In genomic region chr5:125159804-125160405, GRCm38 (mm10) we compare ENCODE assay signal across 7 mouse cellular contexts. TPM values are rescaled to one million over a fixed set of nuclear protein-coding genes. Genes with fewer than 3 reads are reported as not detected.
DNase-seq lines count a peak whose midpoint lies in the region; ATAC-seq lines count a peak whose summit lies in the region.

No protein-coding gene starts in this region.

- no peak overlapping the region for H3K9ac ChIP-seq in kidney, embryonic 15.5 days
- peak overlapping the region; percentile 20 for H3K9ac ChIP-seq in intestine, embryonic 15.5 days
- peak overlapping the region; percentile 32 for H3K9ac ChIP-seq in neural tube, embryonic 15.5 days (replicated peaks)

- no peak overlapping the region for H3K4me3 ChIP-seq in kidney, embryonic 15.5 days (replicated peaks)
- H3K4me3 ChIP-seq in forebrain, embryonic 10.5 days, result peak overlapping the region; percentile 35
- no peak overlapping the region for H3K4me3 ChIP-seq in intestine, embryonic 15.5 days (replicated peaks)
- H3K4me3 ChIP-seq in neural tube, embryonic 15.5 days (replicated peaks), result no peak overlapping the region

- H3K27me3 ChIP-seq in kidney, embryonic 15.5 days, result no peaks in the 10 kb centered on the region
- no peaks in the 10 kb centered on the region for H3K27me3 ChIP-seq in forebrain, embryonic 10.5 days (ENCODE audit: poor library complexity, severe bottlenecking)
- no peaks in the 10 kb centered on the region for H3K27me3 ChIP-seq in intestine, embryonic 15.5 days (replicated peaks)
- H3K27me3 ChIP-seq in neural tube, embryonic 15.5 days (replicated peaks), result no peaks in the 10 kb centered on the region

- no peak for DNase-seq in kidney, adult 9 months
- DNase-seq in forebrain, embryonic 10.5 days (ENCODE audit: extremely low spot score, low spot score), result no peak
- no peak for DNase-seq in frontal cortex, postnatal 14 days (ENCODE audit: low spot score in 2 of 2)
- no peak for DNase-seq in right cerebral cortex, postnatal 4 days

- H3K4me1 ChIP-seq in kidney, embryonic 15.5 days, result peaks cover 99% of the 10 kb centered on the region
- peaks cover 94% of the 10 kb centered on the region for H3K4me1 ChIP-seq in forebrain, embryonic 10.5 days
- peaks cover 85% of the 10 kb centered on the region for H3K4me1 ChIP-seq in intestine, embryonic 15.5 days (replicated peaks)
- peaks cover 92% of the 10 kb centered on the region for H3K4me1 ChIP-seq in neural tube, embryonic 15.5 days

- ATAC-seq in kidney, embryonic 15.5 days (replicated peaks; ENCODE audit: low FRiP score), result no peak
- 0 out of 2 replicates have a peak, but pooled peaks have one; percentile 0 for ATAC-seq in intestine, embryonic 15.5 days
- ATAC-seq in neural tube, embryonic 15.5 days (ENCODE audit: low FRiP score), result no peak

- H3K27ac ChIP-seq in kidney, embryonic 15.5 days, result peak overlapping the region; percentile 86
- peak overlapping the region; percentile 86 for H3K27ac ChIP-seq in forebrain, embryonic 10.5 days
- peak overlapping the region; percentile 86 for H3K27ac ChIP-seq in intestine, embryonic 15.5 days
- H3K27ac ChIP-seq in neural tube, embryonic 15.5 days (replicated peaks), result peak overlapping the region; percentile 89

- H3K36me3 ChIP-seq in kidney, embryonic 15.5 days, result no peaks in the 10 kb centered on the region
- H3K36me3 ChIP-seq in forebrain, embryonic 10.5 days (replicated peaks), result peaks cover 5% of the 10 kb centered on the region
- no peaks in the 10 kb centered on the region for H3K36me3 ChIP-seq in intestine, embryonic 15.5 days
- no peaks in the 10 kb centered on the region for H3K36me3 ChIP-seq in neural tube, embryonic 15.5 days

- 31% methylated on average over 14 of the region's 14 CpGs for WGBS in kidney, embryonic 15.5 days
- WGBS in forebrain, embryonic 10.5 days, result 37% methylated on average over 14 of the region's 14 CpGs
- WGBS in intestine, embryonic 15.5 days, result 47% methylated on average over 14 of the region's 14 CpGs
- WGBS in neural tube, embryonic 15.5 days, result 30% methylated on average over 14 of the region's 14 CpGs

- H3K4me2 ChIP-seq in kidney, embryonic 15.5 days, result peak overlapping the region; percentile 47
- peak overlapping the region; percentile 57 for H3K4me2 ChIP-seq in intestine, embryonic 15.5 days (replicated peaks)
- H3K4me2 ChIP-seq in neural tube, embryonic 15.5 days, result peak overlapping the region; percentile 45

- no peaks in the 10 kb centered on the region for H3K9me3 ChIP-seq in kidney, embryonic 15.5 days (replicated peaks)
- H3K9me3 ChIP-seq in forebrain, embryonic 10.5 days, result no peaks in the 10 kb centered on the region
- H3K9me3 ChIP-seq in intestine, embryonic 15.5 days, result no peaks in the 10 kb centered on the region
- no peaks in the 10 kb centered on the region for H3K9me3 ChIP-seq in neural tube, embryonic 15.5 days (replicated peaks)

RNA-seq across cellular contexts. Expression of gene Ncor2, which starts 19.1 kb away (rescaled TPM):
- polyA plus RNA-seq in kidney, embryonic 15.5 days (2015; fragmentation: Nextera tagmentation; extraction: Ambion mirVana), result 27.5 and 28.8 TPM in 2 replicates
- polyA plus RNA-seq in forebrain, embryonic 10.5 days (2016; fragmentation: Nextera tagmentation; extraction: Ambion mirVana), result 15.7 and 17.8 TPM in 2 replicates
- 19.9 and 20.0 TPM in 2 replicates for polyA plus RNA-seq in intestine, embryonic 15.5 days (2015; fragmentation: Nextera tagmentation; extraction: Ambion mirVana)
- polyA plus RNA-seq in neural tube, embryonic 15.5 days (2015; fragmentation: Nextera tagmentation; extraction: Ambion mirVana), result 24.2 and 28.5 TPM in 2 replicates
